Mouse (Mus musculus): ENCODE results near the gene Bcar1. TPM values are rescaled to one million over a fixed set of nuclear protein-coding genes. Genes with fewer than 3 reads are reported as not detected.

The Bcar1 gene
- total RNA-seq, 1 experiment: 72.6 TPM

GRCm38 (mm10) chr8:111732406-111733085 lies 11.1 kb downstream of the Bcar1 start:
- H3K9ac ChIP-seq (ENCODE audit: insufficient read depth, low read depth, low read length, poor library complexity, severe bottlenecking): peak overlapping the region; percentile 52; the same call in 1 of the 2 replicates
- no peak for TF ChIP-seq ZC3H11A (IDR thresholded peaks at IDR 0.05; ENCODE audit: borderline replicate concordance, low read depth, low read length)
- TF ChIP-seq MAFK (IDR thresholded peaks at IDR 0.05; ENCODE audit: insufficient read depth, low read depth, low read length): no peak
- no peak for TF ChIP-seq ZNF384 (IDR thresholded peaks at IDR 0.05; ENCODE audit: low read depth, low read length)
- no peak overlapping the region for H3K27ac ChIP-seq (ENCODE audit: insufficient read depth, low read depth, low read length, poor library complexity, severe bottlenecking)
- no peaks in the 10 kb centered on the region for H3K9me3 ChIP-seq (ENCODE audit: control insufficient read depth, insufficient read depth, low read depth, low read length)
- peaks cover 6% of the 10 kb centered on the region; the same call in 1 of the 2 replicates for H3K36me3 ChIP-seq (ENCODE audit: control insufficient read depth, insufficient read depth, low read length, poor library complexity, severe bottlenecking)
- DNase-seq (ENCODE audit: low read depth, low spot score): no peak
- peaks cover 10 to 39% of the 10 kb centered on the region in 2 experiments for H3K4me1 ChIP-seq (ENCODE audit: control insufficient read depth in 2 of 2, insufficient read depth in 2 of 2, low read length in 2 of 2, poor library complexity in 1 of 2)
- H3K4me3 ChIP-seq (ENCODE audit: insufficient read depth in 1 of 2, low read depth in 1 of 2, low read length in 2 of 2, poor library complexity in 1 of 2, severe bottlenecking in 1 of 2): peak overlapping the region; percentile 91 to 99
- in situ Hi-C loops (cut with MboI; ENCODE audit: low sequenced_read_pairs in 2 of 2, unreplicated experiment in 2 of 2): no loop called here

- Histone ChIP-seq H3K4me1 (ENCODE audit: control insufficient read depth in 2 of 2, insufficient read depth in 2 of 2, low read length in 2 of 2, poor library complexity in 1 of 2) (peaks cover 10 to 39% of the 10 kb centered on the region in 2 experiments), H3K36me3 (ENCODE audit: control insufficient read depth, insufficient read depth, low read length, poor library complexity, severe bottlenecking) (peaks cover 6% of the 10 kb centered on the region; the same call in 1 of the 2 replicates), H3K9ac (ENCODE audit: insufficient read depth, low read depth, low read length, poor library complexity, severe bottlenecking) (peak overlapping the region; percentile 52; the same call in 1 of the 2 replicates), H3K4me3 (ENCODE audit: insufficient read depth in 1 of 2, low read depth in 1 of 2, low read length in 2 of 2, poor library complexity in 1 of 2, severe bottlenecking in 1 of 2) (peak overlapping the region; percentile 91 to 99), H3K9me3 (ENCODE audit: control insufficient read depth, insufficient read depth, low read depth, low read length) (no peaks in the 10 kb centered on the region), H3K27ac (ENCODE audit: insufficient read depth, low read depth, low read length, poor library complexity, severe bottlenecking) (no peak overlapping the region)
- in situ Hi-C loops (cut with MboI; ENCODE audit: low sequenced_read_pairs in 2 of 2, unreplicated experiment in 2 of 2): no loop called here
- peak; percentile 24; the same call in 1 of the 2 replicates for TF ChIP-seq HCFC1 (IDR thresholded peaks at IDR 0.05; ENCODE audit: borderline replicate concordance, insufficient read depth, low read length)
- no peak for TF ChIP-seq MAFK (IDR thresholded peaks at IDR 0.05; ENCODE audit: insufficient read depth, low read depth, low read length)
- DNase-seq (ENCODE audit: low read depth, low spot score): peak; percentile 74
Measured at GRCm38 (mm10) chr8:111732004-111732403, 11.6 kb downstream of the Bcar1 start.

GRCm38 (mm10) chr8:111731231-111731977 lies 12.2 kb downstream of the Bcar1 start:
- no peak for DNase-seq (ENCODE audit: low read depth, low spot score)
- peak overlapping the region; percentile 92 for H3K9ac ChIP-seq (ENCODE audit: insufficient read depth, low read depth, low read length, poor library complexity, severe bottlenecking)
- peaks cover 10 to 41% of the 10 kb centered on the region in 2 experiments for H3K4me1 ChIP-seq (ENCODE audit: control insufficient read depth in 2 of 2, insufficient read depth in 2 of 2, low read length in 2 of 2, poor library complexity in 1 of 2)
- TF ChIP-seq CHD2 (IDR thresholded peaks at IDR 0.05; ENCODE audit: low read depth, low read length): no peak
- peak overlapping the region; percentile 91 to 99 for H3K4me3 ChIP-seq (ENCODE audit: insufficient read depth in 1 of 2, low read depth in 1 of 2, low read length in 2 of 2, poor library complexity in 1 of 2, severe bottlenecking in 1 of 2)
- H3K9me3 ChIP-seq (ENCODE audit: control insufficient read depth, insufficient read depth, low read depth, low read length): no peaks in the 10 kb centered on the region
- H3K36me3 ChIP-seq (ENCODE audit: control insufficient read depth, insufficient read depth, low read length, poor library complexity, severe bottlenecking): peaks cover 6% of the 10 kb centered on the region; the same call in 1 of the 2 replicates
- in situ Hi-C loops (cut with MboI; ENCODE audit: low sequenced_read_pairs in 2 of 2, unreplicated experiment in 2 of 2): no loop called here
- 0 out of 2 replicates have a peak overlapping the region, but pooled peaks have one; percentile 9 for H3K27ac ChIP-seq (ENCODE audit: insufficient read depth, low read depth, low read length, poor library complexity, severe bottlenecking)

GRCm38 (mm10) chr8:111729233-111730170 lies 14.1 kb downstream of the Bcar1 start:
- in situ Hi-C loops (cut with MboI; ENCODE audit: low sequenced_read_pairs in 2 of 2, unreplicated experiment in 2 of 2): no loop called here
- Histone ChIP-seq H3K27ac (ENCODE audit: insufficient read depth, low read depth, low read length, poor library complexity, severe bottlenecking) (0 out of 2 replicates have a peak overlapping the region, but pooled peaks have one; percentile 4), H3K4me1 (ENCODE audit: control insufficient read depth in 2 of 2, insufficient read depth in 2 of 2, low read length in 2 of 2, poor library complexity in 1 of 2) (peaks cover 15 to 37% of the 10 kb centered on the region in 2 experiments)

More at GRCm38 (mm10) chr8:111729233-111730170, 14.1 kb downstream of the Bcar1 start:
- no peak for DNase-seq (ENCODE audit: low read depth, low spot score)
- no peak for TF ChIP-seq HCFC1 (IDR thresholded peaks at IDR 0.05; ENCODE audit: borderline replicate concordance, insufficient read depth, low read length)
- no peak for TF ChIP-seq ZC3H11A (IDR thresholded peaks at IDR 0.05; ENCODE audit: borderline replicate concordance, low read depth, low read length)
- TF ChIP-seq CHD2 (IDR thresholded peaks at IDR 0.05; ENCODE audit: low read depth, low read length): no peak
- no peak for TF ChIP-seq ZNF384 (IDR thresholded peaks at IDR 0.05; ENCODE audit: low read depth, low read length)
- no peak for TF ChIP-seq MAFK (IDR thresholded peaks at IDR 0.05; ENCODE audit: insufficient read depth, low read depth, low read length)
- Histone ChIP-seq H3K9ac (ENCODE audit: insufficient read depth, low read depth, low read length, poor library complexity, severe bottlenecking) (no peak overlapping the region), H3K36me3 (ENCODE audit: control insufficient read depth, insufficient read depth, low read length, poor library complexity, severe bottlenecking) (peaks cover 7% of the 10 kb centered on the region; the same call in 1 of the 2 replicates), H3K9me3 (ENCODE audit: control insufficient read depth, insufficient read depth, low read depth, low read length) (no peaks in the 10 kb centered on the region), H3K4me3 (ENCODE audit: insufficient read depth in 1 of 2, low read depth in 1 of 2, low read length in 2 of 2, poor library complexity in 1 of 2, severe bottlenecking in 1 of 2) (0 out of 4 replicates have a peak overlapping the region, but pooled peaks of 1 of the 2 experiments have one; percentile 15)

Measured in ES-E14 (cell line).